Mouse (Mus musculus) testis, adult 2 months (tissue): ENCODE measurements at regions not wholly inside any gene's neighbourhood (a gene's known extent, or its start where the extent isn't known, plus 50 kb on each side); places are given as distances from the start of the nearest gene placed in this dataset.

Source experiments
- CTCF ChIP-seq: fragments of 200-500 bp; IDR thresholded peaks from 2 replicates; pipeline ENCODE4 v1.5.1; 2012; ENCODE audit warnings: low read depth, mild to moderate bottlenecking, inconsistent platforms, low read length, moderate library complexity; ENCODE audit not compliant: control insufficient read depth, insufficient read depth, insufficient replicate concordance
- POLR2A ChIP-seq: fragments of 200-500 bp; IDR thresholded peaks from 2 replicates; pipeline ENCODE4 v1.6.1; 2012; ENCODE audit warnings: low read depth, mild to moderate bottlenecking, inconsistent platforms, low read length, moderate library complexity; ENCODE audit not compliant: control insufficient read depth

- TF ChIP-seq CTCF (no peak), POLR2A (no peak)
These were observed 1325.2 kb upstream of the Lrrc6 start for GRCm38 (mm10) chr15:67825796-67826484.
